8 mouse cellular contexts compared by ENCODE assay signal in the genomic region with DNA sequence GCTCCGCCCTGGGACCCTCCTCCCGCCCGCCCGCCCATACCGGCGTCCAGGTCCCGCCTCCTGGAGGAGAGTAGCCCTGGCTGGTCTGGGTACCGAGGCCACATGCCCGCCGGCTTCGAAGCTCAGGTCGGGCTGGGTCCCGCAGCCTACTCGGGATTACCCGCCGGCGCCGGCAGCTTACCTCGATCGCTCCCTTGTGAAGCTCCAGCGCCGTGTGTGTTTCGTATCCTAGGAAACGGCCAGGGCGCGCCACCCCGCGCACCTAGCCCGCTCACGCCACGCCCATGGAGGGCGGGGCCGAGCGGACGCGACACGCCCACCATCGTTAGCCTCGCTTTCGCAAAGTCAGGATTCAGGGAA. TPM values are rescaled to one million over a fixed set of nuclear protein-coding genes. Genes with fewer than 3 reads are reported as not detected.
DNase-seq lines count a peak whose midpoint lies in the region; ATAC-seq and TF ChIP-seq lines count a peak whose summit lies in the region.

A gene (minus strand): TSS at position 286 of the 360 bp plus-strand sequence.

- peak; percentile 93 for ATAC-seq in forebrain, embryonic 13.5 days
- ATAC-seq in megakaryocyte, adult 5-6 weeks (ENCODE audit: poor library complexity, severe bottlenecking): peak; percentile 74

- H3K4me3 ChIP-seq in ES-E14 (ENCODE audit: insufficient read depth in 1 of 2, low read depth in 1 of 2, low read length in 2 of 2, poor library complexity in 1 of 2, severe bottlenecking in 1 of 2): peak within 1 kb of the TSS; percentile 64 to 74
- peak within 1 kb of the TSS; percentile 47 for H3K4me3 ChIP-seq in forebrain, embryonic 13.5 days

- H3K36me3 ChIP-seq in ES-E14 (ENCODE audit: control insufficient read depth, insufficient read depth, low read length, poor library complexity, severe bottlenecking): no peaks in the 10 kb centered on the region
- no peaks in the 10 kb centered on the region for H3K36me3 ChIP-seq in forebrain, embryonic 13.5 days (ENCODE audit: poor library complexity, severe bottlenecking)

- DNase-seq in ES-E14 (ENCODE audit: low read depth, low spot score): peak; percentile 76
- DNase-seq in c-Kit-positive CD71-positive TER-119-positive erythroid progenitor cells, embryonic 14.5 days (ENCODE audit: low spot score): peak; percentile 77
- DNase-seq in hindlimb bud, embryonic 11.5 days (ENCODE audit: extremely low spot score, low read depth, low spot score): peak; percentile 31
- peak; percentile 52 to 62 for DNase-seq in left cerebral cortex, adult 8-10 months (ENCODE audit: low spot score in 2 of 2)
- peak; percentile 78 to 83 for DNase-seq in right cerebral cortex, postnatal 10 days (ENCODE audit: low spot score in 2 of 2)
- DNase-seq in urinary bladder, postnatal 25 days (ENCODE audit: low spot score): peak; percentile 54

- peaks cover 47% of the 10 kb centered on the region for H3K27me3 ChIP-seq in forebrain, embryonic 13.5 days

- peak within 1 kb of the TSS; percentile 75 for H3K9ac ChIP-seq in ES-E14 (ENCODE audit: insufficient read depth, low read depth, low read length, poor library complexity, severe bottlenecking)
- H3K9ac ChIP-seq in forebrain, embryonic 13.5 days: peak within 1 kb of the TSS; percentile 40

- H3K4me2 ChIP-seq in forebrain, embryonic 13.5 days: peak within 1 kb of the TSS; percentile 77

- no peaks in the 10 kb centered on the region for H3K9me3 ChIP-seq in ES-E14 (ENCODE audit: control insufficient read depth, insufficient read depth, low read depth, low read length)
- H3K9me3 ChIP-seq in forebrain, embryonic 13.5 days (replicated peaks): no peaks in the 10 kb centered on the region

- WGBS in forebrain, embryonic 13.5 days: under 1% methylated on average over 33 of the region's 40 CpGs

- H3K4me1 ChIP-seq in ES-E14 (ENCODE audit: control insufficient read depth in 2 of 2, insufficient read depth in 2 of 2, low read length in 2 of 2, poor library complexity in 1 of 2): 0 out of 4 replicates have a peak, but pooled peaks cover 0 to 5% of the 10 kb centered on the region in 2 experiments
- peaks cover 15% of the 10 kb centered on the region for H3K4me1 ChIP-seq in forebrain, embryonic 13.5 days

- in situ Hi-C loops in ES-E14 (cut with MboI; ENCODE audit: low sequenced_read_pairs in 2 of 2, unreplicated experiment in 2 of 2): loop anchor here in 1 of 2 experiments (25.0 kb wide), 1 partner anchor 158 kb away; a partner anchor contains a TSS

- H3K27ac ChIP-seq in ES-E14 (ENCODE audit: insufficient read depth, low read depth, low read length, poor library complexity, severe bottlenecking): no peak within 1 kb of the TSS
- H3K27ac ChIP-seq in forebrain, embryonic 13.5 days: no peak within 1 kb of the TSS

TF ChIP-seq in ES-E14, 5 proteins besides CTCF, POLR2A, EP300 and RAD21:
- TF ChIP-seq ZNF384 (IDR thresholded peaks at IDR 0.05; ENCODE audit: low read depth, low read length) (no peak), HCFC1 (IDR thresholded peaks at IDR 0.05; ENCODE audit: borderline replicate concordance, insufficient read depth, low read length) (no peak), ZC3H11A (IDR thresholded peaks at IDR 0.05; ENCODE audit: borderline replicate concordance, low read depth, low read length) (no peak), MAFK (IDR thresholded peaks at IDR 0.05; ENCODE audit: insufficient read depth, low read depth, low read length) (no peak), CHD2 (IDR thresholded peaks at IDR 0.05; ENCODE audit: low read depth, low read length) (no peak)

RNA-seq across cellular contexts. Expression of the gene that starts here (rescaled TPM):
- total RNA-seq in ES-E14 (2012; rRNA removed): 0.54 and 0.79 TPM in 2 replicates
- 0.74 and 0.81 TPM in 2 replicates for polyA plus RNA-seq in forebrain, embryonic 13.5 days (2015; fragmentation: Nextera tagmentation; extraction: Ambion mirVana)
- 1 to 10 TPM; 3.1 to 3.7 (median 3.2) TPM for total RNA-seq in left cerebral cortex, adult 8-10 months (2022)
- 0.23 and 0.27 TPM in 2 replicates for total RNA-seq in megakaryocyte, adult 5-6 weeks (2015)
- total RNA-seq in megakaryocyte, adult 5-6 weeks (2017): 0.22 and 0.41 TPM in 2 replicates

Comparison
In these comparisons a context has a peak if more than half of its experiments do, and no peak if none do; other contexts are left out.
1. Peak in DNase-seq, H3K4me3 ChIP-seq and H3K9ac ChIP-seq in ES-E14; RNA of the gene not detected or under 1 TPM.
2. Peak in ATAC-seq, H3K4me3 ChIP-seq, H3K9ac ChIP-seq and H3K4me2 ChIP-seq in forebrain, embryonic 13.5 days; RNA of the gene not detected or under 1 TPM.
3. Peak in ATAC-seq in megakaryocyte, adult 5-6 weeks; RNA of the gene not detected or under 1 TPM.